Mouse (Mus musculus) embryonic fibroblast, embryonic 13.5 days (primary cell): ENCODE data around the gene Marc2. TPM values are rescaled to one million over a fixed set of nuclear protein-coding genes. Genes with fewer than 3 reads are reported as not detected.

Experiments
- H3K27ac ChIP-seq: 2 replicates; pipeline ENCODE4 v1.5.1; 2012; ENCODE audit warnings: low read length, control low read depth, inconsistent platforms; ENCODE audit not compliant: insufficient read depth
- H3K4me1 ChIP-seq: 2 replicates; pipeline ENCODE4 v1.6.1; 2011; ENCODE audit warnings: low read length; ENCODE audit not compliant: control insufficient read depth, insufficient read depth
- H3K4me3 ChIP-seq: 2 replicates; pipeline ENCODE4 v1.5.1; 2011; ENCODE audit warnings: mild to moderate bottlenecking, control low read depth, low read length; ENCODE audit not compliant: insufficient read depth
- CTCF ChIP-seq: IDR thresholded peaks from 2 replicates; pipeline ENCODE4 v1.5.1; 2011; ENCODE audit warnings: mild to moderate bottlenecking, control low read depth, low read length, moderate library complexity, borderline replicate concordance; ENCODE audit not compliant: insufficient read depth
- POLR2A ChIP-seq: IDR thresholded peaks from 2 replicates; pipeline ENCODE4 v1.6.1; 2011; ENCODE audit warnings: low read depth, mild to moderate bottlenecking, control low read depth, low read length, moderate library complexity
- polyA plus RNA-seq: library from polyadenylated mRNA; stranded (reverse); fragments of >200 nt; gene quantifications from 2 replicates; pipeline ENCODE4 v1.2.4, GENCODE M21; 2011; ENCODE audit warnings: low read depth; ENCODE audit not compliant: missing spikeins, insufficient read length

Marc2 gene
- polyA plus RNA-seq, 1 experiment: 97.6 TPM

- TF ChIP-seq CTCF (no peak), POLR2A (no peak)
- no peak overlapping the region for H3K4me3 ChIP-seq
- no peak overlapping the region for H3K27ac ChIP-seq
- no peaks in the 10 kb centered on the region for H3K4me1 ChIP-seq
These were observed 28.5 kb downstream of the Marc2 start for GRCm38 (mm10) chr1:184817768-184818167.

GRCm38 (mm10) chr1:184811716-184812250, 34.5 kb downstream of the Marc2 start:
- Histone ChIP-seq H3K4me1 (no peaks in the 10 kb centered on the region), H3K27ac (no peak overlapping the region), H3K4me3 (no peak overlapping the region)
- no peak for TF ChIP-seq POLR2A

- Histone ChIP-seq H3K4me3 (no peak within 1 kb of the TSS), H3K27ac (no peak within 1 kb of the TSS), H3K4me1 (no peaks in the 10 kb centered on the region)
- TF ChIP-seq CTCF: no peak
- TF ChIP-seq POLR2A: no peak
These were observed 35.3 kb downstream of the Marc2 start, which contains the start of gene Marc1 for GRCm38 (mm10) chr1:184810780-184811575. Marc1 (minus strand) TSS chr1:184811313.

GRCm38 (mm10) chr1:184809578-184810001, 36.7 kb downstream of the Marc2 start:
- no peak overlapping the region for H3K27ac ChIP-seq
- TF ChIP-seq POLR2A (no peak), CTCF (no peak)
- no peaks in the 10 kb centered on the region for H3K4me1 ChIP-seq
- H3K4me3 ChIP-seq: no peak overlapping the region

- no peak overlapping the region for H3K4me3 ChIP-seq
- H3K27ac ChIP-seq: no peak overlapping the region
- no peaks in the 10 kb centered on the region for H3K4me1 ChIP-seq
- TF ChIP-seq CTCF (no peak), POLR2A (no peak)
These were observed 37.7 kb downstream of the Marc2 start for GRCm38 (mm10) chr1:184808418-184809012.

GRCm38 (mm10) chr1:184807627-184808417, 38.4 kb downstream of the Marc2 start:
- H3K4me1 ChIP-seq: no peaks in the 10 kb centered on the region
- no peak overlapping the region for H3K27ac ChIP-seq
- TF ChIP-seq POLR2A (no peak), CTCF (no peak)
- no peak overlapping the region for H3K4me3 ChIP-seq

GRCm38 (mm10) chr1:184807123-184807522, 39.1 kb downstream of the Marc2 start:
- TF ChIP-seq POLR2A (no peak), CTCF (no peak)

GRCm38 (mm10) chr1:184805749-184806148, 40.5 kb downstream of the Marc2 start:
- Histone ChIP-seq H3K27ac (no peak overlapping the region), H3K4me3 (no peak overlapping the region), H3K4me1 (no peaks in the 10 kb centered on the region)
- TF ChIP-seq CTCF (no peak), POLR2A (no peak)

More at GRCm38 (mm10) chr1:184807123-184807522, 39.1 kb downstream of the Marc2 start:
- no peaks in the 10 kb centered on the region for H3K4me1 ChIP-seq
- no peak overlapping the region for H3K27ac ChIP-seq
- no peak overlapping the region for H3K4me3 ChIP-seq

GRCm38 (mm10) chr1:184793163-184793876, 52.9 kb downstream of the Marc2 start:
- H3K4me3 ChIP-seq: no peak overlapping the region

More at GRCm38 (mm10) chr1:184793163-184793876, 52.9 kb downstream of the Marc2 start:
- TF ChIP-seq CTCF (peak; percentile 60; the same call in 1 of the 2 replicates), POLR2A (no peak)
- no peaks in the 10 kb centered on the region for H3K4me1 ChIP-seq
- no peak overlapping the region for H3K27ac ChIP-seq
